Mouse (Mus musculus): ENCODE results near the gene Fank1. TPM values are rescaled to one million over a fixed set of nuclear protein-coding genes. Genes with fewer than 3 reads are reported as not detected.

The Fank1 gene
- total and polyA plus RNA-seq, 2 experiments from 2014 or later: 4.5 to 9.0 TPM

GRCm38 (mm10) chr7:133793248-133794131 lies 16.8 kb downstream of the Fank1 start:
- Histone ChIP-seq H3K27ac (ENCODE audit: low read depth, low read length) (no peak overlapping the region), H3K4me2 (ENCODE audit: low read depth) (no peak overlapping the region), H3K9ac (no peak overlapping the region), H3K27me3 (ENCODE audit: insufficient read depth, low read length) (no peaks in the 10 kb centered on the region), H3K4me3 (ENCODE audit: low read depth, low read length) (no peak overlapping the region), H3K36me3 (ENCODE audit: insufficient read depth) (no peaks in the 10 kb centered on the region), H3K9me3 (ENCODE audit: low read length) (no peaks in the 10 kb centered on the region), H3K4me1 (ENCODE audit: insufficient read depth) (no peaks in the 10 kb centered on the region)
- peak; percentile 55; the same call in 1 of the 2 replicates for ATAC-seq
- DNase-seq: peak; percentile 64
- 51% methylated on average over 10 of the region's 10 CpGs for WGBS
- TF ChIP-seq CTCF (IDR thresholded peaks at IDR 0.05; ENCODE audit: low read depth): no peak

GRCm38 (mm10) chr7:133794720-133795119 lies 18.1 kb downstream of the Fank1 start:
- H3K36me3 ChIP-seq (ENCODE audit: insufficient read depth): no peaks in the 10 kb centered on the region
- no peak overlapping the region for H3K27ac ChIP-seq (ENCODE audit: low read depth, low read length)
- ATAC-seq (no peak), DNase-seq (no peak)
- no peak overlapping the region for H3K4me2 ChIP-seq (ENCODE audit: low read depth)
- WGBS: 92% methylated on average over 2 of the region's 2 CpGs
- H3K9ac ChIP-seq: no peak overlapping the region
- no peak for TF ChIP-seq CTCF (IDR thresholded peaks at IDR 0.05; ENCODE audit: low read depth)
- H3K4me3 ChIP-seq (ENCODE audit: low read depth, low read length): no peak overlapping the region
- no peaks in the 10 kb centered on the region for H3K4me1 ChIP-seq (ENCODE audit: insufficient read depth)
- no peaks in the 10 kb centered on the region for H3K9me3 ChIP-seq (ENCODE audit: low read length)
- no peaks in the 10 kb centered on the region for H3K27me3 ChIP-seq (ENCODE audit: insufficient read depth, low read length)

- no peak for ATAC-seq
- no peak overlapping the region for H3K4me3 ChIP-seq (ENCODE audit: low read depth, low read length)
- 85% methylated on average over 5 of the region's 5 CpGs for WGBS
Measured at GRCm38 (mm10) chr7:133799928-133800327, 23.3 kb downstream of the Fank1 start.

GRCm38 (mm10) chr7:133801823-133802222 lies 25.2 kb downstream of the Fank1 start:
- 46% methylated on average over 6 of the region's 6 CpGs for WGBS
- Histone ChIP-seq H3K9me3 (ENCODE audit: low read length) (no peaks in the 10 kb centered on the region), H3K27me3 (ENCODE audit: insufficient read depth, low read length) (no peaks in the 10 kb centered on the region), H3K4me1 (ENCODE audit: insufficient read depth) (no peaks in the 10 kb centered on the region), H3K4me3 (ENCODE audit: low read depth, low read length) (no peak overlapping the region), H3K36me3 (ENCODE audit: insufficient read depth) (no peaks in the 10 kb centered on the region), H3K27ac (ENCODE audit: low read depth, low read length) (no peak overlapping the region), H3K4me2 (ENCODE audit: low read depth) (no peak overlapping the region), H3K9ac (no peak overlapping the region)
- DNase-seq: no peak
- no peak for TF ChIP-seq CTCF (IDR thresholded peaks at IDR 0.05; ENCODE audit: low read depth)
- no peak for ATAC-seq

More at GRCm38 (mm10) chr7:133799928-133800327, 23.3 kb downstream of the Fank1 start:
- Histone ChIP-seq H3K36me3 (ENCODE audit: insufficient read depth) (no peaks in the 10 kb centered on the region), H3K9me3 (ENCODE audit: low read length) (no peaks in the 10 kb centered on the region), H3K4me2 (ENCODE audit: low read depth) (no peak overlapping the region), H3K27ac (ENCODE audit: low read depth, low read length) (no peak overlapping the region), H3K4me1 (ENCODE audit: insufficient read depth) (no peaks in the 10 kb centered on the region), H3K9ac (no peak overlapping the region), H3K27me3 (ENCODE audit: insufficient read depth, low read length) (no peaks in the 10 kb centered on the region)
- TF ChIP-seq CTCF (IDR thresholded peaks at IDR 0.05; ENCODE audit: low read depth): no peak
- DNase-seq: no peak

- H3K4me2 ChIP-seq (ENCODE audit: low read depth): no peak overlapping the region
- no peaks in the 10 kb centered on the region for H3K9me3 ChIP-seq (ENCODE audit: low read length)
- H3K4me3 ChIP-seq (ENCODE audit: low read depth, low read length): no peak overlapping the region
- DNase-seq (peak; percentile 77), ATAC-seq (peak; percentile 68; the same call in 1 of the 2 replicates)
- no peak overlapping the region for H3K9ac ChIP-seq
- no peaks in the 10 kb centered on the region for H3K36me3 ChIP-seq (ENCODE audit: insufficient read depth)
- 45% methylated on average over 7 of the region's 7 CpGs for WGBS
- H3K27ac ChIP-seq (ENCODE audit: low read depth, low read length): no peak overlapping the region
- no peaks in the 10 kb centered on the region for H3K27me3 ChIP-seq (ENCODE audit: insufficient read depth, low read length)
- no peaks in the 10 kb centered on the region for H3K4me1 ChIP-seq (ENCODE audit: insufficient read depth)
- TF ChIP-seq CTCF (IDR thresholded peaks at IDR 0.05; ENCODE audit: low read depth): peak; percentile 87
Measured at GRCm38 (mm10) chr7:133805614-133806175, 29.0 kb downstream of the Fank1 start.

- H3K9me3 ChIP-seq (ENCODE audit: low read length): no peaks in the 10 kb centered on the region
- H3K4me3 ChIP-seq (ENCODE audit: low read depth, low read length): no peak overlapping the region
- no peaks in the 10 kb centered on the region for H3K27me3 ChIP-seq (ENCODE audit: insufficient read depth, low read length)
- DNase-seq: peak; percentile 55
- H3K36me3 ChIP-seq (ENCODE audit: insufficient read depth): no peaks in the 10 kb centered on the region
- WGBS: 48% methylated on average over 7 of the region's 7 CpGs
- H3K27ac ChIP-seq (ENCODE audit: low read depth, low read length): peak overlapping the region; percentile 60
- peak; percentile 62 for ATAC-seq
- no peak overlapping the region for H3K9ac ChIP-seq
- H3K4me1 ChIP-seq (ENCODE audit: insufficient read depth): peaks cover 6% of the 10 kb centered on the region
- no peak for TF ChIP-seq CTCF (IDR thresholded peaks at IDR 0.05; ENCODE audit: low read depth)
- H3K4me2 ChIP-seq (ENCODE audit: low read depth): no peak overlapping the region
Measured at GRCm38 (mm10) chr7:133812927-133813326, 36.3 kb downstream of the Fank1 start.

- H3K9ac ChIP-seq: no peak overlapping the region
- H3K4me3 ChIP-seq (ENCODE audit: low read depth, low read length): no peak overlapping the region
- ATAC-seq (peak; percentile 75), DNase-seq (peak; percentile 73)
- no peaks in the 10 kb centered on the region for H3K27me3 ChIP-seq (ENCODE audit: insufficient read depth, low read length)
- H3K36me3 ChIP-seq (ENCODE audit: insufficient read depth): no peaks in the 10 kb centered on the region
- WGBS: 43% methylated on average over 4 of the region's 4 CpGs
- peak overlapping the region; percentile 78 for H3K27ac ChIP-seq (ENCODE audit: low read depth, low read length)
- TF ChIP-seq CTCF (IDR thresholded peaks at IDR 0.05; ENCODE audit: low read depth): no peak
- peaks cover 6% of the 10 kb centered on the region for H3K4me1 ChIP-seq (ENCODE audit: insufficient read depth)
- H3K4me2 ChIP-seq (ENCODE audit: low read depth): no peak overlapping the region
- H3K9me3 ChIP-seq (ENCODE audit: low read length): no peaks in the 10 kb centered on the region
Measured at GRCm38 (mm10) chr7:133813331-133813730, 36.7 kb downstream of the Fank1 start.

Data from forebrain, postnatal 0 days (tissue).